Mouse (Mus musculus) heart, adult 2 months (tissue): Measurements from ENCODE around the gene Grin2b. TPM values are rescaled to one million over a fixed set of nuclear protein-coding genes. Genes with fewer than 3 reads are reported as not detected.

Experiments
- DNase-seq, 2 experiments: peaks; one replicate each; pipeline ENCODE4 v3.0.0; 2021
- H3K27ac ChIP-seq: fragments of 200-600 bp; 2 replicates; pipeline ENCODE4 v1.8.1; 2022
- H3K27me3 ChIP-seq: fragments of 200-500 bp; 2 replicates; pipeline ENCODE4 v1.6.1; 2012; ENCODE audit warnings: mild to moderate bottlenecking, low read length, inconsistent platforms, mixed read lengths; ENCODE audit not compliant: control insufficient read depth, insufficient read depth
- H3K36me3 ChIP-seq: fragments of 200-500 bp; 2 replicates; pipeline ENCODE4 v1.6.1; 2012; ENCODE audit warnings: low read length, inconsistent platforms; ENCODE audit not compliant: control insufficient read depth, insufficient read depth
- H3K4me1 ChIP-seq: fragments of 200-500 bp; 2 replicates; pipeline ENCODE4 v1.6.1; 2011; ENCODE audit warnings: low read length; ENCODE audit not compliant: control insufficient read depth, insufficient read depth
- H3K4me3 ChIP-seq: fragments of 200-600 bp; 2 replicates; pipeline ENCODE4 v1.8.1; 2022
- H3K79me2 ChIP-seq: fragments of 200-500 bp; replicated peaks from 2 replicates; pipeline ENCODE4 v1.6.1; 2012; ENCODE audit warnings: mild to moderate bottlenecking, inconsistent platforms, low read length, moderate library complexity, mixed read lengths; ENCODE audit not compliant: control insufficient read depth, insufficient read depth
- H3K9ac ChIP-seq: fragments of 200-500 bp; 2 replicates; pipeline ENCODE4 v1.6.1; 2012; ENCODE audit warnings: low read depth, mild to moderate bottlenecking, control low read depth, inconsistent platforms, low read length, mixed read lengths
- CTCF ChIP-seq: fragments of 200-600 bp; IDR thresholded peaks from 2 replicates; pipeline ENCODE4 v1.8.1; 2022; ENCODE audit warnings: antibody characterized with exemption, mild to moderate bottlenecking, moderate library complexity
- EP300 ChIP-seq: fragments of 200-500 bp; IDR thresholded peaks from 2 replicates; pipeline ENCODE4 v1.6.1; 2011; ENCODE audit warnings: low read depth, low read length, control low read depth; ENCODE audit not compliant: insufficient read depth
- POLR2A ChIP-seq: fragments of 200-500 bp; IDR thresholded peaks from 2 replicates; pipeline ENCODE4 v1.6.1; 2011; ENCODE audit warnings: mild to moderate bottlenecking, low read depth, low read length, control low read depth; ENCODE audit not compliant: insufficient read depth
- WGBS: fragments of 180-500 bp; shearing (Covaris S2); methylation state at CpG from one replicate; pipeline ENCODE4 v1.1.7; 2018; 5-methylcytosine and 5-hydroxymethylcytosine counted together
- intact Hi-C: fragments of 180-260 bp; cut with DNase I; formaldehyde crosslinking; loops from one replicate; pipeline ENCODE4 v1.15.1; 2025
- polyA plus RNA-seq: library from polyadenylated mRNA; depleted of rRNA; stranded (reverse); fragments of >200 nt; gene quantifications from 2 replicates; pipeline ENCODE4 v1.2.3, GENCODE M21; 2012
- total RNA-seq, 2 experiments: library from RNA; stranded (reverse); gene quantifications; 2 replicates each; pipeline ENCODE4 v1.2.3; 2021

Grin2b gene
- total and polyA plus RNA-seq, 3 experiments, result 0.02 TPM; not detected in 2

- DNase-seq, result no peak
- no peaks in the 10 kb centered on the region for H3K4me1 ChIP-seq
- H3K27ac ChIP-seq, result no peak overlapping the region
- no peaks in the 10 kb centered on the region for H3K36me3 ChIP-seq
- 91% methylated on average over 4 of the region's 4 CpGs for WGBS
- no peaks in the 10 kb centered on the region for H3K27me3 ChIP-seq
- H3K79me2 ChIP-seq, result no peaks in the 10 kb centered on the region
- H3K9ac ChIP-seq, result no peak overlapping the region
- TF ChIP-seq POLR2A (no peak), EP300 (no peak)
- intact Hi-C loops, result no loop called here
- no peak overlapping the region for H3K4me3 ChIP-seq
Measured at GRCm38 (mm10) chr6:135796911-135797310, 376.4 kb downstream of the Grin2b start.

DNA sequence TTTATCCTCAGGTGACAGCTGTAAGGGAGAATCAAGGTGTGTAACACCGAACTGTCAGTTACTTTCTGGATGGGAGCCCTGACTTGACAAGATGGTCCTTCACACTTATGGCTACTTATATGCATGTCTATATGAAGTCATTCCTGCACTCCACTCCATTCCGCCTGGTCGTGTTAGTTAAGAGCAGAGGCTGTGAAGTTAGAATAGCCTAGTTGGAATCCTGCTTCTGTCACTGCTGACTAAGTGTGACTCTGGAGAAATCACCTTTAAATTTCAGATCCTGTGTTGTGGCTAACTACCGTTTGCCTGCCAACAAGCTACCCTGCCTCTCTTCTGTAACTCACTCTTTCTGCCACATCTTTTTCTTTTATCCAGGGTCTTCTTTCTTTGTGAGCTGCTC lies 381.9 kb downstream of the Grin2b start:
- no peaks in the 10 kb centered on the region for H3K4me1 ChIP-seq
- WGBS, result 90% methylated on average over 4 of the region's 4 CpGs
- no peaks in the 10 kb centered on the region for H3K27me3 ChIP-seq
- intact Hi-C loops, result no loop called here
- H3K4me3 ChIP-seq, result no peak overlapping the region
- H3K9ac ChIP-seq, result no peak overlapping the region
- no peaks in the 10 kb centered on the region for H3K79me2 ChIP-seq
- no peak overlapping the region for H3K27ac ChIP-seq
- DNase-seq, result no peak
- TF ChIP-seq POLR2A (no peak), EP300 (no peak), CTCF (no peak)
- no peaks in the 10 kb centered on the region for H3K36me3 ChIP-seq

DNA sequence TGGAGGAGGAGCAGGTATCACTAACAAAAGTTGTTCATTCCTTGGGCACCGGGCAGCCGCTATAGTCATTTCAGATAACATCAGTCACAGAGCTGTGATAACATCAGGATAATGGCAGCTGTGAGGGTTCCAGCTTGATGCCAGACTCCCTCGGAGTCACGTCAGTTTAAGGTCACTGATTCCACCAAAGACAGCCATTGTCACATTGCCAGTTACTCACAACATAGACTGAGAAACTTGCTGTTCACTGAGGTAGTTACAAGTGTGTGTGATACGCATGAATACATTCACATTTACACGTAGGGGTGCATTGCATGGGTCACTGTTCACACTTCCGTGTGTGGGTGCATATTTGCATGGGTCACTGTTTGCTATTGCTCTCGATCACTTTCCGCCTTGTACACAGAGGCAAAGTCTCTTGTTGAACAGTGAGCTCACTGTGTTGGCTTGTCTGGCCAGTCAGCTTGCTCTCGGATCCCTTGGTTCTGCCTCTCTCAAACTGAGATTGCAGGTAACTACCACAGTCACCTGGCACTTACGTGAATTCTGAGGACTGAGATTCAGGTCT lies 383.6 kb downstream of the Grin2b start:
- no peaks in the 10 kb centered on the region for H3K27me3 ChIP-seq
- no peaks in the 10 kb centered on the region for H3K79me2 ChIP-seq
- intact Hi-C loops, result no loop called here
- TF ChIP-seq CTCF (no peak), EP300 (no peak), POLR2A (no peak)
- no peak overlapping the region for H3K9ac ChIP-seq
- WGBS, result 86% methylated on average over 11 of the region's 11 CpGs
- no peak overlapping the region for H3K27ac ChIP-seq
- no peaks in the 10 kb centered on the region for H3K4me1 ChIP-seq
- no peak overlapping the region for H3K4me3 ChIP-seq
- no peaks in the 10 kb centered on the region for H3K36me3 ChIP-seq
- no peak for DNase-seq

DNA sequence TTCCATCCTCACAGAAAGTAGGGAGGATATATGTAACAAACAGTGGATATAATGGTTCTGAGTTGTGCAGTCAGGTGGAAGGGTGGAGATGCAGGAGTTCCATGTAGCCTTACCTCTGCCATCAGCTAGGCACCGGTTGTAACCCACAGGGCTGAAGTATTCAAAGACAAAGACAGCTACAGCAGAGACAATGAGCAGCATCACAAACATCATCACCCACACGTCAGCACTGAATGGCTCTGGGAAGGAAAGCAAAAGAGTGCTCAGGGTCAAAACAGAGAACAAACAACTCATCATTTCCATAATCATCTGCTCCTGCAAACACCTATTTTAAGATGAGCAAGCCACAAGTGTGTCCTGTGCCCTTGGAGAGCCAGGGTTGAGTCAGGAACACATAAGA lies 398.6 kb downstream of the Grin2b start:
- Histone ChIP-seq H3K36me3 (no peaks in the 10 kb centered on the region), H3K4me1 (no peaks in the 10 kb centered on the region), H3K9ac (no peak overlapping the region), H3K79me2 (no peaks in the 10 kb centered on the region), H3K27me3 (no peaks in the 10 kb centered on the region), H3K4me3 (no peak overlapping the region), H3K27ac (no peak overlapping the region)
- no peak for TF ChIP-seq POLR2A
- no peak for TF ChIP-seq EP300
- no peak for TF ChIP-seq CTCF
- intact Hi-C loops, result no loop called here
- no peak for DNase-seq
- WGBS, result 58% methylated on average over 2 of the region's 2 CpGs

GRCm38 (mm10) chr6:135767572-135767971 lies 405.7 kb downstream of the Grin2b start:
- WGBS, result 53% methylated on average over 8 of the region's 8 CpGs
- no peaks in the 10 kb centered on the region; the same call in 1 of the 2 replicates for H3K27me3 ChIP-seq
- intact Hi-C loops, result no loop called here
- H3K9ac ChIP-seq, result no peak overlapping the region
- H3K4me1 ChIP-seq, result no peaks in the 10 kb centered on the region
- H3K27ac ChIP-seq, result no peak overlapping the region
- H3K79me2 ChIP-seq, result no peaks in the 10 kb centered on the region
- no peak for DNase-seq
- H3K36me3 ChIP-seq, result no peaks in the 10 kb centered on the region
- TF ChIP-seq POLR2A, result no peak
- no peak for TF ChIP-seq EP300
- no peak for TF ChIP-seq CTCF
- H3K4me3 ChIP-seq, result no peak overlapping the region

DNA sequence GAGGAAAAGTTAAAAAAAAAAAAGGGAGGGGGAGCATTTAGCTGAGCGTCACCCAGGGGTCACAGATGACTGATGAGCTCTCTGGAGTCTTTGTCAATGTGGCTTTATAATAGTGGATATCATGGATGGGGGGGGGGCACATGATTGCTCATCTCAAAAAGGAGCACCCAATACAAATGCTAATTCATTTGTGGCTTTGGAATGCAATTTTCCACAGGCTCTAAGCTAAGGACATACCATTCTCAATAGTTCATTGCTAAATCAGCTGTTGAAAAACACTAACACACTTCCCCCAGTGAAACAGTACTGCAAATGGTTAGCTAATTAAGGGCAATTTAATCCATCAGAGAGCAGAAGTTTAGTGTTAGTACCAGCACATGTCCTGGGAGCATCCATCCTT lies 414.6 kb downstream of the Grin2b start:
- H3K27ac ChIP-seq, result no peak overlapping the region
- no peak for DNase-seq
- WGBS, result 77% methylated on average over 1 of the region's 1 CpGs
- H3K4me1 ChIP-seq, result no peaks in the 10 kb centered on the region
- H3K4me3 ChIP-seq, result no peak overlapping the region
- H3K9ac ChIP-seq, result no peak overlapping the region
- no peak for TF ChIP-seq CTCF
- TF ChIP-seq POLR2A, result no peak
- TF ChIP-seq EP300, result no peak
- intact Hi-C loops, result no loop called here
- H3K79me2 ChIP-seq, result no peaks in the 10 kb centered on the region
- H3K36me3 ChIP-seq, result no peaks in the 10 kb centered on the region
- no peaks in the 10 kb centered on the region for H3K27me3 ChIP-seq
